Comparison of ENCODE assay signal across 18 mouse cellular contexts in the genomic region with DNA sequence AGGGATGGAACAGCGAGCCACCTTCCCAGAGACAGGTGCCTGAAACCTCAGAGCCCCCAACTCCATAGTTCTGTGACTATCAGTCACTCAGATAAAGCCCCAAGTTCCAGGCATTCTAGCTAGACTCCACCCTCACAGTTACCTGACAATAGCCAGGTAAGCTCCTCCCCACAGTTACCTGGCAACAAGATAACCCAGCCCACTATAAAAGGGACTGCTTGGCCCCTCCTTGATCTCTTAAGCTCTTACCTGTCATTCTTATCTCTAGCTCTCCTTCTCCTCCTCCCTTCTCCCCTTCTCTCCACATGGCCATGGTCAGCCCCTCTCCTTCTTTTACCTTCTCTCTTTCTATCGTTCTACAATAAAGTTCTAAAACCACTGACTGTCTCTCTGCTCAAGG.
"Had no signal": no experiment of that assay in that cellular context is flagged by ENCODE, and none has a peak within 500 bp of the region (broad histone marks: within the 10 kb centered on the region; RNA-seq: fewer than 3 reads in every experiment).

No protein-coding gene starts in this region.

- H3K36me3 ChIP-seq: liver, embryonic 13.5 days; neural tube, embryonic 12.5 days; neural tube, embryonic 15.5 days had no signal

- H3K4me3 ChIP-seq: left cerebral cortex, adult 2 months; liver, embryonic 13.5 days; neural tube, embryonic 12.5 days; neural tube, embryonic 15.5 days had no signal

- H3K27me3 ChIP-seq: liver, embryonic 13.5 days; neural tube, embryonic 12.5 days; neural tube, embryonic 15.5 days had no signal

- H3K4me2 ChIP-seq: liver, embryonic 13.5 days; midbrain, embryonic 11.5 days; neural tube, embryonic 12.5 days; neural tube, embryonic 15.5 days had no signal

- H3K9ac ChIP-seq: liver, embryonic 13.5 days; neural tube, embryonic 12.5 days; neural tube, embryonic 15.5 days had no signal

- ATAC-seq: hindbrain, postnatal 0 days; inflammation-experienced regulatory T-cells, adult 6 months had no signal

- H3K27ac ChIP-seq: hindbrain, postnatal 0 days; kidney, postnatal 0 days; left cerebral cortex, adult 2 months; liver, embryonic 13.5 days; neural tube, embryonic 12.5 days; neural tube, embryonic 15.5 days had no signal

- DNase-seq: kidney, adult 2 months; kidney, postnatal 25 days; layer of hippocampus, postnatal 36 days; liver, embryonic 13.5 days; lung, adult 2 months; lung, postnatal 14 days; lung, postnatal 4 days; midbrain, embryonic 14.5 days; right cerebral cortex, adult 18-20 months; right cerebral cortex, postnatal 25 days; thymus, postnatal 25 days had no signal

- H3K9me3 ChIP-seq: liver, embryonic 13.5 days; neural tube, embryonic 12.5 days; neural tube, embryonic 15.5 days had no signal

- H3K4me1 ChIP-seq: liver, embryonic 13.5 days; neural tube, embryonic 12.5 days; neural tube, embryonic 15.5 days had no signal
